Mouse (Mus musculus) erythroblast, embryonic 14.5 days (primary cell): ENCODE measurements around the gene Grk2.

Experiments
- GATA1 ChIP-seq: IDR thresholded peaks from 2 replicates; pipeline ENCODE4 v1.6.1; 2012; ENCODE audit warnings: low read length, inconsistent platforms, mixed read lengths
- TAL1 ChIP-seq: IDR thresholded peaks from 3 replicates; pipeline ENCODE4 v1.6.1; 2012; ENCODE audit warnings: low read length, inconsistent platforms, mixed read lengths

DNA sequence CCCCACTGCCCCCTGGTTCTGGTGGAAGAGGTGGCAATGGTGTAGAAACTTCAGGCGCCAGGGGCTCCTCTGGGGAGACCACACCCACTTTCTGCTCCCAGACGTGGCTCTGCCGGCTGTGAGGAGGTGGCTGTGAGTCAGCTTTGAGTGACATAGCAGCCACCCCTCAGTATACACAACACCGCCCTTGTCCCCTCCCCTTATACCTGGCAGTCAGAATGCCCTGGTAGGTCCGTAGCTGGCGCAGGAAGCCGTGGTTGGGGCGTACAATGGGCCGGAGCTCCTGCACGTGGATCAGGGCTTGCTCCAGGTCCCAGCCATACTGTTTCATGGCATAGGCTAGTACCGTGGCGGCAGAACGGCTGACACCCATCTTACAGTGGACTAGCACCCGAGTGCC is 42.3 kb downstream of the Grk2 start:
- TF ChIP-seq TAL1 (no peak), GATA1 (no peak)
